Mouse (Mus musculus) naive thymus-derived CD4-positive, alpha-beta T cell, adult 2 months (primary cell): ENCODE data around the gene Rad54l2.
A peak's percentile ranks its signal among the peaks of the same experiment; 100 is the strongest.

Source experiments
- DNase-seq: peaks from one replicate; pipeline ENCODE4 v3.0.0-alpha.2; 2011; ENCODE audit warnings: low read depth

The Rad54l2 gene

DNA sequence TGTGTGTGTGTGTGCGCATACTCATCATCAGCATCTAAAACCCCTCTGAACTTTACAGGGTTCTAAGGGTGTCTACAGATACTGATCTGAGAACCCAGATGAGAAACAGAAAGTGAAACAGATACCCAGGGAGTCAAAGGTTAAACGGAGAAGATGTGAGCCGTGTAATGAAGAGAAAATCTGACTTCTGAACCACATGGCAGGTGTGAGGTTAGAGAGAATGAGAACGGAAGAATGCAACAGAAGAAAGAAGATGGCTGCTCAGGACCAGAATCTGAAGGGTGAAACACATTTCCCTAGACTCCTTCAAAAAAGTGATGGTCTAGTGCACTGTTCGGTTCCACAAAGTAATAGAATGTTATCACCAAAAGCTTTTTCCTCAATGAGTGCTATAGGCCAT, 36.9 kb downstream of the Rad54l2 start:
- peak; percentile 73 for DNase-seq

- no peak for DNase-seq
Observed at GRCm38 (mm10) chr9:106739962-106740361, 49.0 kb downstream of the Rad54l2 start.

DNA sequence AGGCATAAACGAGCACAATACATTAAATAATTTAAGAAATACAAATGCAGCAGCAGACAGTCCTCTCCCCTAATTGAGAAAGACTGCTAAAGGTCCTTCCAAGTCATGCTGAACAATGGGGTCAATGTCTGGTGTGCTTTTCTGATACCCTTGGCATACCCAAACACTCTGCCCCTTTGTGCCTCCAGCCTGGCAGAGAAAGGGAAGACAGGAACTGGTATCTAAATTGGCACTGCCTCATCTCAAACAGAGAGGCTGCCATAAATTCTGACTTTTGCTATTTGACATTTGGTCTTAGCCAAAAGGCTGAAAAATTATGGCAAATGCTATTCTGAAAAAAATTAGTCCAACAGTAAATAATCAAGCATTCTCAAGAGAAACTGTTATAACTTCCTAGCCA, 49.9 kb downstream of the Rad54l2 start:
- no peak for DNase-seq

- DNase-seq: no peak
Observed at GRCm38 (mm10) chr9:106738199-106738985, 50.6 kb downstream of the Rad54l2 start.

- DNase-seq: no peak
Observed at GRCm38 (mm10) chr9:106733690-106734089, 55.3 kb downstream of the Rad54l2 start.

GRCm38 (mm10) chr9:106729416-106729815, 59.6 kb downstream of the Rad54l2 start:
- no peak for DNase-seq

DNA sequence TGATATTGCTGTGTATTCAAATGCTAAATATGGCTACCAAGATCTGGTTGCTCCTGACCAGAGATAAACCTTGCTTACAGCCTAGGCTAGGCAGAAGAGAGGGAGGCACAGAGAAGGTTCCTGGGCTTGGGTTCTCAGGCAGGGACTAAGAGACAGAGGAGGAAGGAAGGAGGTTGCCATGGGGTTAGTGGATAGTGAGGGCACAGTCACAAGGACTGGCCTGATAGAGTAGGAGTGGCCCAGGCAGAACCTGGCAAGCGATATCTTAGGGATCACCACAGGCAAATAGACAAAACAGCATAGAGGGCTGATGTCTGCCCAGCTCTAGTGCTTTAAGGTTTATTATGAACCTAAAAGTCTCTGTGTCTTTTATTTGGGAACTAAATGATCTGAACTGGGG, 62.1 kb downstream of the Rad54l2 start:
- no peak for DNase-seq

DNA sequence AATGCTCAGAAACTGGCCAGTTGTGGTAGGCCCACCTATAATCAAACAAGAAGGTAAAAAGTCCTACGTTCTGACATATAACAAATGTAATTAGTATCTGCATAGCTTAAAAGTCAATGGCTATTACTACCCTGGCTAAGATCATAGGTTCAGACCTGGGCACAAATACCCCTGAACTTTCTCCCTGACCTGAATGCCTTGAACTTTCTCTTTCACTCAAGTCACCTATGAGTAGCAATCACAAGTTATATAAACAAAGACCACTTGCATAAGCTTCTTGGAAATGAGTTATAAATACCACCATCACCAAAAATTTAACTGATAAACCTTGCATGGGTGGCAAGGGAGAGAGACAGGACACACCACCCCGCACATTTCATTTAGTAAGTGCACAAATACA, 63.6 kb downstream of the Rad54l2 start:
- DNase-seq: no peak

DNA sequence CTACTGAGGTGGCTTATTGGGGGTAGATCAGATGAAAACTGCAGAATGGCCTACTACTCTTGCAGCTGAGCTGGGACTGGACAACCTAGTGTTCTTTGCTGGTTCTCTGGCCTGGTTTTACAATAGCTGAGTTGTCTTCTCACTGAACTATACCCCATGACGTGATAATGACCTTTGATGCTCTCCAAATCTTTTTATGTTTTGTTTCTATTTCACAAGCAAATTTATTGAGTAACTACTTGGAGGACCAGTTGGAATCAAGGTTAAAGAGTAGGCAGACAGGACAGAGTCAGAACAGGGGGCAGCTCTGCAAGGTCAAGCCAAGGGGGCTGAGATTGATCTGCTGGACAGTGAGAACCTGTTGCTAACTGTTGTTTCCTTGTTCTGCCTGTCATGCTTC, 64.1 kb downstream of the Rad54l2 start:
- no peak for DNase-seq

- DNase-seq: no peak
Observed at GRCm38 (mm10) chr9:106716729-106717128, 72.3 kb downstream of the Rad54l2 start.

DNA sequence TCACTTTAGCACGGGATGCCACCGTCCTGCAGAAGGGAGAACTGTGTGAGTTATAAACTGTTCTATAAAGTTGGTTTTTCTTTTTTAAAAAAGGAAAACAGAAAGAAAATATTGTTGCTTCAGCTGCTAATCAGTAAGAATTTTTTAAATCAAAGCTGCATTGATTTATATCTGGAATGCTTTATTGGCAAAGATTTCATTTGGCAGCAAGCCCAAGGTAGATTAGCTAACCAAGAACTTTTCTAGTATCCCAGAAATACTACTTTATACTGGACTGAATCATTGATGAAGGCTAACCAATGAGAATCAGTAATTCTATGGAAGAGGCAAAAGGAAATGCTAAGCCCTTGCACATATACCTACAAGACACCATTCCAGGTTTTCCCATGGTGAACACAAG, 72.8 kb downstream of the Rad54l2 start:
- DNase-seq: no peak

GRCm38 (mm10) chr9:106712470-106712869, 76.5 kb downstream of the Rad54l2 start:
- DNase-seq: no peak

DNA sequence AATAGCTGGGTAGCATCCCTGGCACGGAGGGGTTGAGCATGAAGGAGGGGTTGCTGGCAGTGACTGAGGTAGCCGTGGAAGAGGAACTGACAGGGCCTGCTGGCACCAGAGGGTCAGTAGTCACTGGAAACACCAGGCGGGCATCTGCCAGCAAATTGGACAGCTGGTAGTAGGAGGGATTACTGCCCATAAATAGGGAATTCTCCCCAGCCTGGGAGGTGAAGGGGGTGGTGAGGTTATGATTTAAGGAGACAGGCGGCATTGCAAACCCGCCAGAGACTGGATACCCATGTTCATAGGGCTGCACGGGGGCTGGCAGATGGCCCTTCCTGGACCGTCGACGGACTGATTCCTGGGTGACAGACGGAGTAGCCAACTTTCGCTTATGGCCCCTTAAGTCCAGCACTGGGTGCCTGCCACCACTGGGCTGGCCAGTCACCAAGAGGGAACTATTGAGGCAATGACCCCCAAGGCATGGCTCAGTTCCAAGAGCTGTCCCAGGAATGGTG, 96.0 kb downstream of the Rad54l2 start:
- DNase-seq: no peak

DNA sequence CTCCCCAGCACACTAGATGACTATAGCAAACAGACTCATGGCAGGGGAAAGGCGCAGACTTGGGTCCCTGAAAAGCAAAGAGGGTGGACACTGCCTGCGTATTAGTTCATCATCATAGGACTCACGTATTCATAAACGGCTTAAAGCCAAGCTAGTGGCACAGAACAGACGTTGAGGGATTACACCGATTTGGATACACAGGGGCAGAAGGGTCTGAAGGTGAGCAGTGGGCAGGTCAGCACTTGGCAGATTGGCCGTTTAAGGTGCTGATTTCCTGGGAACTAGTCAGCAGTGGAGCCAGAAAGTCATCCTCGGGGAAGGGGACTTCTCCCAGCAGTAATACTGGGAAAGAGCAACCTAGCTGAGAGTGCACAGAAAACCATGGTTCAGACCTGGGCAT, 100.2 kb downstream of the Rad54l2 start:
- DNase-seq: no peak

- DNase-seq: peak; percentile 83
Observed at GRCm38 (mm10) chr9:106686983-106687650, 101.9 kb downstream of the Rad54l2 start.

- peak; percentile 87 for DNase-seq
Observed at GRCm38 (mm10) chr9:106685249-106686101, 103.5 kb downstream of the Rad54l2 start, which contains the start of gene Tex264. Gene Tex264 (minus strand): TSS chr9:106685927.

DNA sequence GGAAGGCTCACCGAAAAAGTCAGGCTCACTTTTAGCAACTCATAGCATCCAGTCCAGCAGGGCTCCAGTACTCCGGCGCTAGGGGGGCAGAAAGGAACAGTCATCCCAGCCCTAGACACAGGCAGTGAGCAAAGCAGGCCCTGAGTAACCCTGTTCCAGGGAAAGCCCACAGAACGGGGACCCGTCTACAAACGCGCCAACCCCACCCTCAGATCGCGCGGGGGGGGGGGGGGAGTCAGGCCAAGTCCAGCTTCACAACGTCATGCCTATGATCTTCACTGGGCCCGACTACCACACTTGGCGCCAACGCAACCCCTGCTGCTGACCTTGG, 104.1 kb downstream of the Rad54l2 start:
- no peak for DNase-seq

- DNase-seq: no peak
Observed at GRCm38 (mm10) chr9:106684093-106684872, 104.7 kb downstream of the Rad54l2 start.

GRCm38 (mm10) chr9:106681026-106681425, 108.0 kb downstream of the Rad54l2 start:
- DNase-seq: no peak

GRCm38 (mm10) chr9:106678242-106678641, 110.8 kb downstream of the Rad54l2 start:
- no peak for DNase-seq

GRCm38 (mm10) chr9:106677702-106678101, 111.3 kb downstream of the Rad54l2 start:
- no peak for DNase-seq

- DNase-seq: no peak
Observed at GRCm38 (mm10) chr9:106676571-106676970, 112.4 kb downstream of the Rad54l2 start.
